Mouse (Mus musculus) MEL (cell line): ENCODE data around the gene Colca2. TPM values are rescaled to one million over a fixed set of nuclear protein-coding genes. Genes with fewer than 3 reads are reported as not detected.
A peak's percentile ranks its signal among the peaks of the same experiment; 100 is the strongest.

Experiments used
- DNase-seq: peaks from one replicate; pipeline ENCODE4 v3.0.0; 2011; ENCODE audit warnings: low read depth, low spot score
- H3K27ac ChIP-seq: 2 replicates; pipeline ENCODE4 v1.5.1; 2012; ENCODE audit warnings: low read depth, mild to moderate bottlenecking, control low read depth, low read length, moderate library complexity; ENCODE audit not compliant: control insufficient read depth
- H3K27me3 ChIP-seq, 2 experiments: fragments of 150-350 bp in 1 of 2; sonication (generic) in 1 of 2; 2 replicates each; pipeline ENCODE4 v1.6.1; 2012; ENCODE audit warnings: low read length in 2 of 2, mild to moderate bottlenecking in 2 of 2, improper control_type of control experiment in 1 of 2, moderate library complexity in 1 of 2; ENCODE audit not compliant: insufficient read depth in 2 of 2, control insufficient read depth in 1 of 2
- H3K36me3 ChIP-seq, 2 experiments: 2 replicates each; pipeline ENCODE4 v1.6.1; 2012 to 2014; ENCODE audit warnings: low read length in 2 of 2, improper control_type of control experiment in 1 of 2, inconsistent platforms in 1 of 2, mild to moderate bottlenecking in 1 of 2; ENCODE audit not compliant: insufficient read depth in 2 of 2, control insufficient read depth in 1 of 2
- H3K4me1 ChIP-seq, 2 experiments: fragments of 150-350 bp in 1 of 2; sonication (generic) in 1 of 2; 2 replicates each; pipeline ENCODE4 v1.6.1; 2012; ENCODE audit warnings: low read length in 2 of 2, improper control_type of control experiment in 1 of 2, mild to moderate bottlenecking in 1 of 2; ENCODE audit not compliant: insufficient read depth in 2 of 2, control insufficient read depth in 1 of 2
- H3K4me3 ChIP-seq, 2 experiments: fragments of 150-350 bp in 1 of 2; sonication (generic) in 1 of 2; 2 replicates each; pipeline ENCODE4 v1.5.1; 2012; ENCODE audit warnings: low read depth in 2 of 2, low read length in 2 of 2, mild to moderate bottlenecking in 2 of 2, moderate library complexity in 2 of 2, control low read depth in 1 of 2, improper control_type of control experiment in 1 of 2; ENCODE audit not compliant: control insufficient read depth in 1 of 2, insufficient read depth in 1 of 2
- H3K79me2 ChIP-seq: 2 replicates; pipeline ENCODE4 v1.6.1; 2012; ENCODE audit warnings: mild to moderate bottlenecking, low read length, moderate library complexity; ENCODE audit not compliant: control insufficient read depth, poor library complexity, insufficient read depth
- H3K9ac ChIP-seq: 2 replicates; pipeline ENCODE4 v1.6.1; 2012; ENCODE audit warnings: low read depth, mild to moderate bottlenecking, control low read depth, low read length, moderate library complexity; ENCODE audit not compliant: control insufficient read depth, poor library complexity, severe bottlenecking
- H3K9me3 ChIP-seq: fragments of 150-350 bp; sonication (generic); replicated peaks from 2 replicates; pipeline ENCODE4 v1.6.1; 2012; ENCODE audit warnings: mild to moderate bottlenecking, low read length, improper control_type of control experiment, moderate library complexity; ENCODE audit not compliant: insufficient read depth
- BHLHE40 ChIP-seq: IDR thresholded peaks from 2 replicates; pipeline ENCODE4 v1.6.1; 2012; ENCODE audit warnings: low read depth, mild to moderate bottlenecking, inconsistent platforms, low read length, improper control_type of control experiment, borderline replicate concordance
- CHD1 ChIP-seq: IDR thresholded peaks from 2 replicates; pipeline ENCODE4 v1.6.1; 2012; ENCODE audit warnings: low read depth, mild to moderate bottlenecking, inconsistent platforms, low read length, improper control_type of control experiment
- CHD2 ChIP-seq: IDR thresholded peaks from 2 replicates; pipeline ENCODE4 v1.6.1; 2011; ENCODE audit warnings: low read length, improper control_type of control experiment
- CTCF ChIP-seq, 3 experiments: IDR thresholded peaks in 2 of 3; conservative IDR thresholded peaks in 1 of 3; 2 replicates each; pipeline ENCODE4 v1.5.1; 2011 to 2012; ENCODE audit warnings: low read length in 3 of 3, low read depth in 2 of 3, mild to moderate bottlenecking in 2 of 3, improper control_type of control experiment in 1 of 3, inconsistent platforms in 1 of 3, mixed read lengths in 1 of 3, moderate library complexity in 1 of 3; ENCODE audit not compliant: control insufficient read depth in 1 of 3, insufficient read depth in 1 of 3, poor library complexity in 1 of 3, severe bottlenecking in 1 of 3
- E2F4 ChIP-seq: IDR thresholded peaks from 2 replicates; pipeline ENCODE4 v1.6.1; 2011; ENCODE audit warnings: low read depth, low read length, improper control_type of control experiment, borderline replicate concordance
- ELF1 ChIP-seq: IDR thresholded peaks from 2 replicates; pipeline ENCODE4 v1.6.1; 2014; ENCODE audit warnings: low read depth, mild to moderate bottlenecking, inconsistent platforms, low read length, improper control_type of control experiment, moderate library complexity
- EP300 ChIP-seq, 2 experiments: IDR thresholded peaks; 2 replicates each; pipeline ENCODE4 v1.6.1; 2011; ENCODE audit warnings: improper control_type of control experiment in 2 of 2, low read length in 2 of 2, low read depth in 1 of 2, mild to moderate bottlenecking in 1 of 2
- ETS1 ChIP-seq: IDR thresholded peaks from 2 replicates; pipeline ENCODE4 v1.6.1; 2012; ENCODE audit warnings: low read depth, mild to moderate bottlenecking, inconsistent platforms, low read length, improper control_type of control experiment, moderate library complexity
- GABPA ChIP-seq: IDR thresholded peaks from 2 replicates; pipeline ENCODE4 v1.6.1; 2012; ENCODE audit warnings: low read depth, mild to moderate bottlenecking, inconsistent platforms, low read length, improper control_type of control experiment, moderate library complexity
- GATA1 ChIP-seq: IDR thresholded peaks from 2 replicates; pipeline ENCODE4 v1.6.1; 2011; ENCODE audit warnings: low read depth, low read length, improper control_type of control experiment
- HCFC1 ChIP-seq: IDR thresholded peaks from 2 replicates; pipeline ENCODE4 v1.6.1; 2012; ENCODE audit warnings: low read depth, mild to moderate bottlenecking, inconsistent platforms, low read length, improper control_type of control experiment, moderate library complexity
- KAT2A ChIP-seq: conservative IDR thresholded peaks from 2 replicates; pipeline ENCODE4 v1.6.1; 2012; ENCODE audit warnings: low read depth, low read length, improper control_type of control experiment, inconsistent platforms
- MAX ChIP-seq: IDR thresholded peaks from 2 replicates; pipeline ENCODE4 v1.6.1; 2011; ENCODE audit warnings: low read length, improper control_type of control experiment
- MYC ChIP-seq: IDR thresholded peaks from 2 replicates; pipeline ENCODE4 v1.6.1; 2011; ENCODE audit warnings: low read depth, mild to moderate bottlenecking, low read length, improper control_type of control experiment, moderate library complexity
- NELFE ChIP-seq: IDR thresholded peaks from 2 replicates; pipeline ENCODE4 v1.6.1; 2011; ENCODE audit warnings: low read depth, low read length, improper control_type of control experiment
- POLR2AphosphoS2 ChIP-seq: IDR thresholded peaks from 2 replicates; pipeline ENCODE4 v1.6.1; 2011; ENCODE audit warnings: low read length, improper control_type of control experiment
- POLR2AphosphoS5 ChIP-seq: IDR thresholded peaks from 2 replicates; pipeline ENCODE4 v1.6.1; 2012; ENCODE audit warnings: low read depth, borderline replicate concordance, mild to moderate bottlenecking, inconsistent platforms, low read length, moderate library complexity, mixed read lengths
- RAD21 ChIP-seq: IDR thresholded peaks from 2 replicates; pipeline ENCODE4 v1.6.1; 2011; ENCODE audit warnings: mild to moderate bottlenecking, low read depth, low read length, improper control_type of control experiment
- RCOR1 ChIP-seq: IDR thresholded peaks from 2 replicates; pipeline ENCODE4 v1.6.1; 2012; ENCODE audit warnings: low read depth, mild to moderate bottlenecking, inconsistent platforms, low read length, improper control_type of control experiment
- SIN3A ChIP-seq: IDR thresholded peaks from 2 replicates; pipeline ENCODE4 v1.6.1; 2012; ENCODE audit warnings: low read length, improper control_type of control experiment, inconsistent platforms
- TAL1 ChIP-seq: IDR thresholded peaks from 2 replicates; pipeline ENCODE4 v1.6.1; 2012; ENCODE audit warnings: mild to moderate bottlenecking, inconsistent platforms, low read length, moderate library complexity, mixed read lengths
- TBP ChIP-seq: IDR thresholded peaks from 2 replicates; pipeline ENCODE4 v1.8.0; 2011; ENCODE audit warnings: low read depth, low read length, improper control_type of control experiment
- TCF12 ChIP-seq: IDR thresholded peaks from 2 replicates; pipeline ENCODE4 v1.6.1; 2014; ENCODE audit warnings: low read depth, mild to moderate bottlenecking, inconsistent platforms, low read length, improper control_type of control experiment, moderate library complexity
- USF2 ChIP-seq, 2 experiments: IDR thresholded peaks; 2 replicates each; pipeline ENCODE4 v1.6.1; 2011 to 2012; ENCODE audit warnings: improper control_type of control experiment in 2 of 2, low read length in 2 of 2, borderline replicate concordance in 1 of 2, inconsistent platforms in 1 of 2, low read depth in 1 of 2, mild to moderate bottlenecking in 1 of 2; ENCODE audit not compliant: insufficient read depth in 1 of 2
- ZC3H11A ChIP-seq: IDR thresholded peaks from 2 replicates; pipeline ENCODE4 v1.6.1; 2012; ENCODE audit warnings: low read depth, mild to moderate bottlenecking, inconsistent platforms, low read length, improper control_type of control experiment
- ZKSCAN1 ChIP-seq: IDR thresholded peaks from 2 replicates; pipeline ENCODE4 v1.6.1; 2012; ENCODE audit warnings: low read depth, mild to moderate bottlenecking, inconsistent platforms, low read length, improper control_type of control experiment, moderate library complexity
- ZMIZ1 ChIP-seq: IDR thresholded peaks from 2 replicates; pipeline ENCODE4 v1.6.1; 2012; ENCODE audit warnings: low read depth, mild to moderate bottlenecking, inconsistent platforms, low read length, improper control_type of control experiment, moderate library complexity
- ZNF384 ChIP-seq: IDR thresholded peaks from 2 replicates; pipeline ENCODE4 v1.6.1; 2012; ENCODE audit warnings: low read depth, mild to moderate bottlenecking, inconsistent platforms, low read length, improper control_type of control experiment
- polyA plus RNA-seq, 2 experiments: library from polyadenylated mRNA; stranded (reverse) in 1 of 2; unstranded in 1 of 2; fragments of >175 nt in 1 of 2; fragments of >200 nt in 1 of 2; gene quantifications; 2 replicates each; pipeline versions ENCODE4 v1.2.1 to v1.2.4; 2012; ENCODE audit warnings: low replicate concordance in 2 of 2, low read depth in 1 of 2; ENCODE audit not compliant: insufficient read length in 2 of 2, insufficient read depth in 1 of 2, missing spikeins in 1 of 2
- total RNA-seq: library from RNA; depleted of rRNA; stranded (reverse); fragments of 300-350 nt; gene quantifications from 2 replicates; pipeline ENCODE4 v1.2.3, GENCODE M21; 2012

The Colca2 gene
- total and polyA plus RNA-seq, 3 experiments = not detected

- TF ChIP-seq ZNF384 (no peak), TBP (no peak), ZMIZ1 (no peak), ETS1 (peak; percentile 64; the same call in 1 of the 2 replicates), POLR2AphosphoS2 (no peak), RCOR1 (no peak), BHLHE40 (peak; percentile 49; the same call in 1 of the 2 replicates), ZC3H11A (no peak), GATA1 (peak; percentile 46; the same call in 1 of the 2 replicates), GABPA (no peak), KAT2A (no peak), MAX (peak; percentile 90), TCF12 (peak; percentile 62; the same call in 1 of the 2 replicates), SIN3A (peak; percentile 49; the same call in 1 of the 2 replicates), TAL1 (no peak)
- TF ChIP-seq, all 39 proteins: peak for 11
Observed at GRCm38 (mm10) chr9:51310515-51310914, 32.1 kb upstream of the Colca2 start (continued).

- peaks cover 8 to 13% of the 10 kb centered on the region in 2 experiments for H3K4me1 ChIP-seq
- H3K79me2 ChIP-seq = no peaks in the 10 kb centered on the region
- H3K27me3 ChIP-seq = no peaks in the 10 kb centered on the region
- H3K9ac ChIP-seq = no peak overlapping the region
- H3K27ac ChIP-seq = no peak overlapping the region
- no peak overlapping the region for H3K4me3 ChIP-seq
- H3K36me3 ChIP-seq = peaks cover 0 to 16% of the 10 kb centered on the region in 2 experiments; a peak in 2 of 4 replicates
- no peaks in the 10 kb centered on the region for H3K9me3 ChIP-seq
- TF ChIP-seq NELFE (no peak), ZC3H11A (no peak), CHD2 (no peak), ZKSCAN1 (no peak), POLR2AphosphoS2 (no peak), EP300 (IDR thresholded peaks at IDR 0.05; ENCODE audit: low read depth in 1 of 2, low read length in 2 of 2) (no peak), USF2 (IDR thresholded peaks at IDR 0.05; ENCODE audit: borderline replicate concordance in 1 of 2, insufficient read depth in 1 of 2, low read depth in 1 of 2, low read length in 2 of 2) (no peak), ELF1 (no peak), MYC (no peak), CHD1 (no peak), ZNF384 (no peak), TBP (no peak), BHLHE40 (no peak), HCFC1 (no peak), MAX (no peak), SIN3A (no peak), RAD21 (no peak), E2F4 (no peak), POLR2AphosphoS5 (no peak), CTCF (IDR thresholded peaks at IDR 0.05 in 2 of 3, conservative IDR thresholded peaks at IDR 0.05 in 1 of 3; ENCODE audit: control insufficient read depth in 1 of 3, insufficient read depth in 1 of 3, low read depth in 2 of 3, low read length in 3 of 3, poor library complexity in 1 of 3, severe bottlenecking in 1 of 3) (no peak)
- no peak for DNase-seq
Observed at GRCm38 (mm10) chr9:51306351-51306750, 28.0 kb upstream of the Colca2 start.
